Mouse (Mus musculus) erythroid progenitor cell, adult 5-6 weeks (primary cell): ENCODE measurements around the gene Ang2. TPM values are rescaled to one million over a fixed set of nuclear protein-coding genes. Genes with fewer than 3 reads are reported as not detected.
A peak's percentile ranks its signal among the peaks of the same experiment; 100 is the strongest.

Source experiments
- ATAC-seq: replicated peaks from 2 replicates; pipeline ENCODE4 v1.8.0; 2016; ENCODE audit warnings: moderate number of reproducible peaks, mild to moderate bottlenecking, moderate TSS enrichment, inconsistent platforms; ENCODE audit not compliant: poor library complexity, low FRiP score, severe bottlenecking
- total RNA-seq, 2 experiments: library from RNA; stranded (forward) in 1 of 2; stranded (reverse) in 1 of 2; fragments of 150-400 nt in 1 of 2; fragments of 186-747, 209-891 nt in 1 of 2; gene quantifications; 2 replicates each; pipeline versions ENCODE4 v1.2.3 to v1.2.4; 2015 to 2017; ENCODE audit warnings: low replicate concordance in 2 of 2

Gene Ang2
- total RNA-seq, 2 experiments from 2014 or later: not detected

GRCm38 (mm10) chr14:51156056-51156735 lies 42.8 kb downstream of the Ang2 start:
- ATAC-seq: no peak

GRCm38 (mm10) chr14:51152249-51152870 lies 46.6 kb downstream of the Ang2 start:
- no peak for ATAC-seq

- ATAC-seq: peak; percentile 76
Observed at GRCm38 (mm10) chr14:51150206-51150831, 48.6 kb downstream of the Ang2 start.

GRCm38 (mm10) chr14:51149164-51149563 lies 49.8 kb downstream of the Ang2 start:
- ATAC-seq: peak; percentile 85

GRCm38 (mm10) chr14:51148006-51148405 lies 50.9 kb downstream of the Ang2 start:
- ATAC-seq: no peak

GRCm38 (mm10) chr14:51146685-51147084 lies 52.3 kb downstream of the Ang2 start, which contains the start of gene Rnase1:
Gene Rnase1, minus strand, starts transcription at chr14:51146785.
- no peak for ATAC-seq

- no peak for ATAC-seq
Observed at GRCm38 (mm10) chr14:51145521-51145920, 53.4 kb downstream of the Ang2 start.

Other genes starting within 250 kb of the Ang2 start
- 71.0 and 182 TPM in 2 replicates for gene Pnp2, start 243.2 kb downstream of the Ang2 start, total RNA-seq (2015; ENCODE audit: low replicate concordance)
- gene Pnp2, start 243.2 kb downstream of the Ang2 start, total RNA-seq (2017; ENCODE audit: low replicate concordance): 38.7 and 45.7 TPM in 2 replicates
- gene Rnase10, start 191.4 kb downstream of the Ang2 start, total RNA-seq (2015; ENCODE audit: low replicate concordance): not detected in 2 replicates
- gene Rnase10, start 191.4 kb downstream of the Ang2 start, total RNA-seq (2017; ENCODE audit: low replicate concordance): not detected in 2 replicates
- not detected in 2 replicates for gene Rnase9, start 157.3 kb downstream of the Ang2 start, total RNA-seq (2015; ENCODE audit: low replicate concordance)
- gene Rnase9, start 157.3 kb downstream of the Ang2 start, total RNA-seq (2017; ENCODE audit: low replicate concordance): not detected in 2 replicates
- not detected in 2 replicates for gene Rnase11, start 149.0 kb downstream of the Ang2 start, total RNA-seq (2015; ENCODE audit: low replicate concordance)
- gene Rnase11, start 149.0 kb downstream of the Ang2 start, total RNA-seq (2017; ENCODE audit: low replicate concordance): not detected in 2 replicates
- 7.1 TPM in 1 of 2 replicates, not detected in the other for gene Rnase12, start 141.5 kb downstream of the Ang2 start, total RNA-seq (2015; ENCODE audit: low replicate concordance)
- 7.3 TPM in 1 of 2 replicates, not detected in the other for gene Rnase12, start 141.5 kb downstream of the Ang2 start, total RNA-seq (2017; ENCODE audit: low replicate concordance)
- not detected in 2 replicates for gene Olfr750, start 124.7 kb downstream of the Ang2 start, total RNA-seq (2015; ENCODE audit: low replicate concordance)
- not detected in 2 replicates for gene Olfr750, start 124.7 kb downstream of the Ang2 start, total RNA-seq (2017; ENCODE audit: low replicate concordance)
- gene Rnase4, start 108.1 kb downstream of the Ang2 start, total RNA-seq (2015; ENCODE audit: low replicate concordance): 8.0 and 11.5 TPM in 2 replicates
- gene Rnase4, start 108.1 kb downstream of the Ang2 start, total RNA-seq (2017; ENCODE audit: low replicate concordance): 6.4 and 10.3 TPM in 2 replicates
- 8.0 and 17.7 TPM in 2 replicates for gene Ang, start 108.0 kb downstream of the Ang2 start, total RNA-seq (2015; ENCODE audit: low replicate concordance)
- 2.2 TPM in 1 of 2 replicates, not detected in the other for gene Ang, start 108.0 kb downstream of the Ang2 start, total RNA-seq (2017; ENCODE audit: low replicate concordance)
- not detected in 2 replicates for gene Eddm3b, start 84.7 kb downstream of the Ang2 start, total RNA-seq (2015; ENCODE audit: low replicate concordance)
- not detected in 2 replicates for gene Eddm3b, start 84.7 kb downstream of the Ang2 start, total RNA-seq (2017; ENCODE audit: low replicate concordance)
- 10.5 and 25.6 TPM in 2 replicates for gene Rnase6, start 75.2 kb downstream of the Ang2 start, total RNA-seq (2015; ENCODE audit: low replicate concordance)
- gene Rnase6, start 75.2 kb downstream of the Ang2 start, total RNA-seq (2017; ENCODE audit: low replicate concordance): 11.7 and 13.3 TPM in 2 replicates
- gene Rnase1, start 52.4 kb downstream of the Ang2 start, total RNA-seq (2015; ENCODE audit: low replicate concordance): not detected in 2 replicates
- not detected in 2 replicates for gene Rnase1, start 52.4 kb downstream of the Ang2 start, total RNA-seq (2017; ENCODE audit: low replicate concordance)
- not detected in 2 replicates for gene Rnase2b, start 36.9 kb downstream of the Ang2 start, total RNA-seq (2015; ENCODE audit: low replicate concordance)
- not detected in 2 replicates for gene Rnase2b, start 36.9 kb downstream of the Ang2 start, total RNA-seq (2017; ENCODE audit: low replicate concordance)
- gene Ear14, start 4.2 kb upstream of the Ang2 start, total RNA-seq (2015; ENCODE audit: low replicate concordance): not detected in 2 replicates
- not detected in 2 replicates for gene Ear14, start 4.2 kb upstream of the Ang2 start, total RNA-seq (2017; ENCODE audit: low replicate concordance)
- not detected in 2 replicates for gene Rnase2a, start 57.0 kb upstream of the Ang2 start, total RNA-seq (2015; ENCODE audit: low replicate concordance)
- gene Rnase2a, start 57.0 kb upstream of the Ang2 start, total RNA-seq (2017; ENCODE audit: low replicate concordance): not detected in 2 replicates
- not detected in 2 replicates for gene Gm7247, start 162.6 kb upstream of the Ang2 start, total RNA-seq (2015; ENCODE audit: low replicate concordance)
- gene Gm7247, start 162.6 kb upstream of the Ang2 start, total RNA-seq (2017; ENCODE audit: low replicate concordance): not detected in 2 replicates
- gene Vmn2r88, start 211.7 kb upstream of the Ang2 start, total RNA-seq (2015; ENCODE audit: low replicate concordance): not detected in 2 replicates
- not detected in 2 replicates for gene Vmn2r88, start 211.7 kb upstream of the Ang2 start, total RNA-seq (2017; ENCODE audit: low replicate concordance)